Mouse (Mus musculus) intestine, postnatal 0 days (tissue): ENCODE measurements at regions not wholly inside any gene's neighbourhood (a gene's known extent, or its start where the extent isn't known, plus 50 kb on each side); places are given as distances from the start of the nearest gene placed in this dataset.
"Not testable (repeated sequence)": the region's sequence is repeated elsewhere in the genome, so short reads cannot be mapped to it uniquely, and the experiment has no call there.

ENCODE experiments used
- ATAC-seq: fragments of 200-750 bp; cut with Nextera tagmentation; 2 replicates; pipeline ENCODE4 v1.8.0; 2017; ENCODE audit warnings: mild to moderate bottlenecking, moderate TSS enrichment, moderate library complexity
- H3K27ac ChIP-seq: fragments of 300-500 bp; sonication (generic); 2 replicates; pipeline ENCODE4 v1.5.1; 2014; ENCODE audit warnings: mild to moderate bottlenecking, low read depth, low read length, moderate library complexity
- H3K27me3 ChIP-seq: fragments of 300-500 bp; sonication (generic); replicated peaks from 2 replicates; pipeline ENCODE4 v1.6.1; 2014; ENCODE audit warnings: low read length, mixed read lengths; ENCODE audit not compliant: control insufficient read depth, insufficient read depth
- H3K36me3 ChIP-seq: fragments of 300-500 bp; sonication (generic); 2 replicates; pipeline ENCODE4 v1.6.1; 2014; ENCODE audit warnings: mild to moderate bottlenecking, moderate library complexity; ENCODE audit not compliant: control insufficient read depth, insufficient read depth
- H3K4me1 ChIP-seq: fragments of 300-500 bp; sonication (generic); replicated peaks from 2 replicates; pipeline ENCODE4 v1.6.1; 2014; ENCODE audit warnings: antibody characterized with exemption, low read length, mixed read lengths; ENCODE audit not compliant: control insufficient read depth, insufficient read depth
- H3K4me2 ChIP-seq: fragments of 300-500 bp; sonication (generic); replicated peaks from 2 replicates; pipeline ENCODE4 v1.6.1; 2014; ENCODE audit warnings: low read depth, mild to moderate bottlenecking, moderate library complexity
- H3K4me3 ChIP-seq: fragments of 300-500 bp; sonication (generic); 2 replicates; pipeline ENCODE4 v1.5.1; 2014; ENCODE audit warnings: low read depth, low read length
- H3K9ac ChIP-seq: fragments of 300-500 bp; sonication (generic); 2 replicates; pipeline ENCODE4 v1.6.1; 2014; ENCODE audit warnings: mild to moderate bottlenecking, low read depth, low read length
- H3K9me3 ChIP-seq: fragments of 300-500 bp; sonication (generic); 2 replicates; pipeline ENCODE4 v1.6.1; 2016; ENCODE audit warnings: mixed run types; ENCODE audit not compliant: control insufficient read depth
- CTCF ChIP-seq: sonication (generic); IDR thresholded peaks from 2 replicates; pipeline ENCODE4 v1.5.1; 2016; ENCODE audit warnings: low read depth, mild to moderate bottlenecking, control low read depth, antibody characterized with exemption, moderate library complexity
- WGBS: fragments of 180-500 bp; shearing (Covaris S2); extraction: QIAGEN DNeasy Blood & Tissue Kit; methylation state at CpG from one replicate; pipeline ENCODE4 v1.1.7; 2014; 5-methylcytosine and 5-hydroxymethylcytosine counted together

- Histone ChIP-seq H3K27ac (no peak overlapping the region), H3K4me3 (no peak overlapping the region), H3K4me1 (no peaks in the 10 kb centered on the region), H3K9me3 (no peaks in the 10 kb centered on the region), H3K9ac (no peak overlapping the region), H3K27me3 (no peaks in the 10 kb centered on the region), H3K4me2 (no peak overlapping the region), H3K36me3 (no peaks in the 10 kb centered on the region)
- WGBS, result 51% methylated on average over 2 of the region's 2 CpGs
- no peak for TF ChIP-seq CTCF
- ATAC-seq, result no peak
Measured at GRCm38 (mm10) chr13:16461681-16462080, 450.0 kb downstream of the Inhba start.

- no peak overlapping the region for H3K4me2 ChIP-seq
- no peaks in the 10 kb centered on the region for H3K27me3 ChIP-seq
- TF ChIP-seq CTCF, result no peak
- no peak overlapping the region for H3K4me3 ChIP-seq
- H3K4me1 ChIP-seq, result no peaks in the 10 kb centered on the region
- no peak overlapping the region for H3K9ac ChIP-seq
- no peaks in the 10 kb centered on the region for H3K36me3 ChIP-seq
- H3K9me3 ChIP-seq, result no peaks in the 10 kb centered on the region
- 82% methylated on average over 1 of the region's 1 CpGs for WGBS
- ATAC-seq, result no peak
- H3K27ac ChIP-seq, result no peak overlapping the region
Measured at GRCm38 (mm10) chr13:16464823-16465222, 453.2 kb downstream of the Inhba start.

- H3K27me3 ChIP-seq, result no peaks in the 10 kb centered on the region
Measured at GRCm38 (mm10) chr13:16465317-16465716, 453.7 kb downstream of the Inhba start.

GRCm38 (mm10) chr13:16465812-16466211 is 454.2 kb downstream of the Inhba start:
- Histone ChIP-seq H3K9ac (no peak overlapping the region), H3K27me3 (no peaks in the 10 kb centered on the region), H3K4me3 (no peak overlapping the region), H3K4me1 (no peaks in the 10 kb centered on the region), H3K9me3 (no peaks in the 10 kb centered on the region), H3K27ac (no peak overlapping the region), H3K4me2 (no peak overlapping the region), H3K36me3 (no peaks in the 10 kb centered on the region)
- WGBS, result 93% methylated on average over 1 of the region's 1 CpGs
- ATAC-seq, result no peak
- no peak for TF ChIP-seq CTCF

More at GRCm38 (mm10) chr13:16465317-16465716, 453.7 kb downstream of the Inhba start:
- Histone ChIP-seq H3K36me3 (no peaks in the 10 kb centered on the region), H3K27ac (no peak overlapping the region), H3K9ac (no peak overlapping the region), H3K4me1 (no peaks in the 10 kb centered on the region), H3K4me3 (no peak overlapping the region), H3K4me2 (no peak overlapping the region), H3K9me3 (no peaks in the 10 kb centered on the region)
- no peak for TF ChIP-seq CTCF
- 56% methylated on average over 1 of the region's 1 CpGs for WGBS
- ATAC-seq, result no peak

GRCm38 (mm10) chr13:16476515-16476914 is 464.9 kb downstream of the Inhba start:
- ATAC-seq, result no peak
- Histone ChIP-seq H3K4me2 (no peak overlapping the region), H3K36me3 (no peaks in the 10 kb centered on the region), H3K4me1 (no peaks in the 10 kb centered on the region), H3K27me3 (no peaks in the 10 kb centered on the region), H3K4me3 (no peak overlapping the region), H3K9ac (no peak overlapping the region), H3K9me3 (no peaks in the 10 kb centered on the region), H3K27ac (no peak overlapping the region)
- WGBS, result 89% methylated on average over 1 of the region's 1 CpGs
- no peak for TF ChIP-seq CTCF

- Histone ChIP-seq H3K27ac (no peak overlapping the region), H3K4me1 (no peaks in the 10 kb centered on the region), H3K4me3 (no peak overlapping the region), H3K9ac (no peak overlapping the region), H3K36me3 (no peaks in the 10 kb centered on the region), H3K27me3 (no peaks in the 10 kb centered on the region), H3K4me2 (no peak overlapping the region), H3K9me3 (no peaks in the 10 kb centered on the region)
- TF ChIP-seq CTCF, result no peak
- ATAC-seq, result no peak
Measured at GRCm38 (mm10) chr13:16487292-16487691, 475.6 kb downstream of the Inhba start.

- H3K36me3 ChIP-seq, H3K4me3 ChIP-seq, H3K27me3 ChIP-seq, ATAC-seq, H3K4me1 ChIP-seq, H3K9me3 ChIP-seq, H3K9ac ChIP-seq, H3K4me2 ChIP-seq, H3K27ac ChIP-seq: not testable (repeated sequence)
- 18% methylated on average over 6 of the region's 6 CpGs for WGBS
Measured at GRCm38 (mm10) chr13:16490680-16491079, 479.0 kb downstream of the Inhba start.
